Mouse (Mus musculus): ENCODE data around the gene Rab11a.

Rab11a gene

DNA sequence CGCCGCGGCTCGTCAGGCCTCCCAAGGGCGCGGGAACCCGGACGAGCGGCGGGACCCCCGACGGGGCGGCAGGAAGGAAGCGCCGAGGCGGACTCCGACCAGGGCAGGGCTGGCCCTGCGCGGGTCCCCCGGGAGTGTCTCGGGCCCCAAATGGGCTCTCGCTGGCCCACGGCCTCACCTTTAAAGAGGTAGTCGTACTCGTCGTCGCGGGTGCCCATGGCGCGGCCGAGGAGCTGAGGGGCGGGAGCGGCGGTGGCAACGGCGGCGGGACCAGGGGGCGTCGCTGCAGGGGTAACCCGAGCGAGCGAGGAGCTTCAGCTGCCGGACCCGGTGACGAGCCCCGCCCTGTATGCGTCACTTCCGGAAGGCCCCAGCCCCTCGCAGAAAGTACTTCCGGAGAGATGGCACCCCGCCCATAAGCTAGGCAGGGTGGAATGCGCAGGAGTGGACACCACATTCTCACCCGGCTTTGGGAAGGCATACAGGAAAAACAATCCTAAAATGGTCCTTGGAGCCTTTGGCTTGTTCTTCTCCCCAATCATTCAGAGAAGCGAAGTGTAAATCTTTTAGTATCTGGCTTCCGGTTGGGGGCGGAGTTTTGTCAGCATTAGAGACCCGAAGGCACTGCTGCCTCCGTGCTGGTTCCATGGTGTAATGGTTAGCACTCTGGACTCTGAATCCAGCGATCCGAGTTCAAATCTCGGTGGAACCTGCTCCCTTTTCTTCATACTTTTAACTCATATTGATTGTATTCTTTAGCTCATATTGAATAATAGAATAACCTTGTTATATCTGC is at the start of gene Rab11a:
Rab11a (minus strand) TSS at position 353 of the 796 bp plus-strand sequence.
- peak; percentile 91 to 92 for DNase-seq (ENCODE audit: low spot score in 2 of 2)

DNA sequence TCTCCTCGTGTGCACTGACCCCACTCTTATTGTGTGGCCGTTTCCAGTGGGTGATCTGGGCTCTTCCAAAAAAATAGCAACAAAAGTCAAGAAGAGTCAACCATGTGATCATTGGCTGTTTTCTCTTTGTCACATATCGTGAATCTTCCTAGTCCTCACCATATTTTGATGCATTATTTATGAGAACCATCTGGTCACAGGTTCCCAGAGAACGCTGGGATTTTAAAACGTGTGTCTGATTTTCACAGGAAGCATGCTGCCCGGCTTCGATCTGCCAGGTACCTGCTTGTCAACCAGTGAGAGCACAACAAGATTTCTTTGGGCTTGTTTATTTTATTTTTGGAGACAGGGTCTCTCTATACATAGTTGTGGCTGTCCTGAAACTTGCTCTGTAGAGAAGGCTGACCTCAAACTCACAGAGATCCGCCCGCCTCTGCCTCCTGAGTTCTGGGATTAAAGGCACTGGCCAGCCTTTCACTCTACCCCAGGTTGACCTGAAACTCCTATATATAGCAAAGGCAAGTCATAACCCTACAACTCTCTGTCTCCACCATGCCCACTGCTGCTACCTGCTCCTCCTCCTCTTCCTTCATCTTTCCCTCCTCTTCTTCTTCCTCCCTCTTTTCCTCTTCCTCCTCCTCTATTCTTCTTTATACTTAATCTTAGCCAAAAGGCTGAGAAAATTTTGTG is 48.8 kb upstream of the Rab11a start:
- DNase-seq (ENCODE audit: low spot score in 2 of 2), result no peak

DNA sequence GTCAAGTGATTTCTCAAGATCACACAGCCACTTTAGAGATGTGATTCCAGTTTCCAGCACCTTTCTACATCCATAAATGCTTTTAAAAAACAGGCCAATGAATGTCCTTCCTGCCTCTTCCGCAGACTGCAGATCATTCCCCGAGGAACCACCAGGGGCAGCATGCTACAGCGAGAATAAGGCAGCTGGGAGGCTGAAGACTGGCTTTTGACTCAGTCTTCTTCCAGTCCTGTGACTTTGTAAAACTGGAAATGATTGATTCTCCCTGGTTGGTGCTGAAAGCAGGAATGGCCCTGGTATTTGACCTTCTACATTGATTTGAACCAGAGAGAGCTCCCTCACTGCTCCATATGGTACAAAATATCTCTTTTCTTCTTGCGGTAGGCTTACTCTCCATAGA is 47.3 kb upstream of the Rab11a start:
- DNase-seq (ENCODE audit: low spot score in 2 of 2), result peak; percentile 42 to 49

DNA sequence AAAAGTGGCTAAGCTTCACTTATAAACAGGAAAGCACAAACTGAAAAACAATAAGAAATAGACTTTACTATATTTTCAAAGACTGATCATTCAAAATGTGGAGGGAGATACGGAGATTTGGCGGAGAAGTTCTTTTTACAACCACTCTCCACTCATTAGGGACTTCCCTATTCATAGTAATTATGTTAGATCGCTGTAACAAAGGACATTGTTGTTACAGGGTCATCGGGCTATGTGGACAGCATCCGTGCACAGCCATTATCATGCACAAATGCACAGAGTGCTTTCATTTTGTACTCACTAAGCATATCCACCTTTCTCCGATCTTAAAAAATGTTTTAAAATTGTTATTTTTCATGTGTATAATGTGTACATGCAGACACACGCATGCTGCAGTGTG is 46.0 kb upstream of the Rab11a start:
- no peak for DNase-seq (ENCODE audit: low spot score in 2 of 2)

DNA sequence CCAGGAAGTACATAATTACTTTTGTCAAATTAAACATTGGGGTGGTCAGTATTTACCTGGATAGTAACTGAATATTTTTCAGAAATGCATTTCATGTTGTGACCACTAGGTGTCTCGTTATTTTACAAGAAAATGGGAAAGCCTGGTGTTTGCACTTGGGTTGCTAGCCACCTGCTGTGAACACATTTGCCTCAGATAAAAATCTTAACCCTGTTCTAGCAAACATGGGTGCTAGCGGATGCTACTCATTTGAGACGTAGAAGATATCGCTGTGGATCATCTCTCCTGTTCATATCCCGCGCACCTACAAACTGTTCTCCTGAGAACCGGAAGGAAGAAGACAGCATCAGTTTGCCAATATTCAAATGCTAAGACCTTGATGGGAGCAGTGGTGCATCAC is 42.1 kb upstream of the Rab11a start:
- no peak for DNase-seq (ENCODE audit: low spot score in 2 of 2)

DNA sequence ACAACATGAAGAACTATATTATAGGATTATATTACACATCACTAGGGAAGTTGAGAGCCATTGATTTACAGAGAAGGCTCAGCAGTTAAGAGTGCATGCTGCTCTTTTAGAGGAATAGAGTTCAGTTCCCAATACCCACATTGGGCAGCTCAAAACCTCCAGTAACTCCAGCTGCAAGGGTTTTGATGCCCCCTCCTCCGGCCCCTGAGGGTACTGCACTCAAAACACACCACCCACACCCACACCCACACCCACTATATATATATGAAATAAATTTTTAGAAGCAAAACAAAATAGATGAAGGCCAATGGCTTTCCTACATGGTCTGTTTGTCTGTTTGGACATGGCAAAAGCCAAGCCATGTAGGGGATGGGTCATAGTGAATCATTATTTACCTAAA is 40.6 kb upstream of the Rab11a start:
- DNase-seq (ENCODE audit: low spot score in 2 of 2), result no peak

DNA sequence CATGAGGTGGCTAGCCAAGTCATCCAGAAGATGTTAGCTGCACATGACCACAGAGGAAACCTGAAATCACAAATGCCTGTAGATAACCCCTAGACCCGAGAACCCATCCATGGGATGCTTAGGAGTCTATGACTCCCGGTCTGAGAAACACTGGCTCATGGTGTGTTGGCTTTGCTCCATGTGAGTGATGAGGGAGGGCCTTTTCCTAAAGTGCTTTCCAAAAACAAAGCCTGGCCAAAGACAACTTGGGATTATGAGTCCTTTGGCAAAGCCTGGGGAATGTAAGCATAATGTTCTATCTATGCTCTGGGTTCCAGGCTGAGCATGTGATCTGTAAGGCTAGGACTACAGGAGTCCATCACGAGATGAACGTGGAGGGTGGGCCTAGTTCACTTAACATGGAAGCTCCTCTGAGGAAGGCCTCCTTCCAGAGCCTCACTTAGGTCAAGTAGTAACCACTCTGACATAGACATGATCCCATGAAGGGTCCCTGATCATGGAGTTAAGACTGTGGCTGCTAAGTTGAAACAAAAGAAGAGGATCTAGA is 40.0 kb upstream of the Rab11a start:
- peak in 1 of 2 experiments; percentile 18 for DNase-seq (ENCODE audit: low spot score in 2 of 2)

DNA sequence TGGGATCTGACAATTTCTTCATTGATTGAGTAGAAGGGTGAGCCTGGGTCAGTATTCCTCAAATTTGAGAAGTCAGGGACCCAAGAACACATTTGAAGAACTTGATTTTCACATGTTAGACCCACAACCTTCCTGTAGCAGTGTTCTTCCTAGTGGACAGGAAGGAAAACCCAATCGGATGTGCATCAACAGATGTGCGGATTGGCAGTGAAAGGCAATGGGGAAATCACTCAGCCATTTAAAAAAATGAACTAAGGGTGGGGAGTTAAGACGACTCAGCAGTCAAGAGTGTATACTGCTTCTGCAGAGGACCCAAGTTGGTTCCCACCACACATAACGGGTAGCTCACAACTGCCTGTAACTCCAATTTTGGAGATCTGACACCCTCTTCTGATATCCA is 37.9 kb upstream of the Rab11a start:
- DNase-seq (ENCODE audit: low spot score in 2 of 2), result no peak

DNA sequence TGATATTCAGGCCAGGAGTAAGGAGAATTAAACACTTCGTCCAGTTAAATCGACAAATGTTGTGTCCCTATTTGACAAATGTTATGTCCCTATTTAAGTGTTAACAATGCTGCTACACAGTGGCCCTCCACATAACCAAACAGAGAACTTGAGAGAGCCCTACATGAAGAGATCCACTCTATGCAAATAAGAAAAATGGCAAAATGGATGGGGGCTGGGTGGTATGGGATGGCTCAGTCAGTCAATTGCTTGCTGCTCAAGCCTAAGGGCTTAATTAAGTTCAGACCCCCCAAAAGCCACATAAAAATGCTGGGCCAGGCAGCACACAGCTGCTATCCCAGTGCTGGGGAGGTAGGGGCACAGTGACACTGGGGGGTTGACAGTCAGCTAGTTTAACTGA is 37.3 kb upstream of the Rab11a start:
- DNase-seq (ENCODE audit: low spot score in 2 of 2), result no peak

DNA sequence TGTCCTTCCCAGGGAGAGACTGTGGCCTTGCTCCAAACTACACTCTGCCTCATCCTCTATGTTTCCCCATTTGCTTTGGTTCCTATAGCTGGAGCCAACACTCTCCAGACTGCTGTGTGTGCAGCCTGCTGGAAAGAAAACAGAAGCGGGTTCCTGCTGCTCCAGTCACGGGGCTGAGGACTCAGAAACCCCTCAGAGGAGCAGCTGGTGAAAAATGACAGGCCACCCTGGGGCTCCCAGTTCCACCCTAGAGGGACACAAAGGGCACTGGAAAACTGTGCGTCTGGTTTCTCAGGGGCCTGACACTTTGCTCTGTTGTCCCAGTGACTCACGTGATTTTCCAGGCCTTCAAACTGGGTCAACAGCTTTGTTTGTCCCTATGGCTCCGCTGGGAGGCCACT is 36.9 kb upstream of the Rab11a start:
- DNase-seq (ENCODE audit: low spot score in 2 of 2), result peak in 1 of 2 experiments; percentile 31

DNA sequence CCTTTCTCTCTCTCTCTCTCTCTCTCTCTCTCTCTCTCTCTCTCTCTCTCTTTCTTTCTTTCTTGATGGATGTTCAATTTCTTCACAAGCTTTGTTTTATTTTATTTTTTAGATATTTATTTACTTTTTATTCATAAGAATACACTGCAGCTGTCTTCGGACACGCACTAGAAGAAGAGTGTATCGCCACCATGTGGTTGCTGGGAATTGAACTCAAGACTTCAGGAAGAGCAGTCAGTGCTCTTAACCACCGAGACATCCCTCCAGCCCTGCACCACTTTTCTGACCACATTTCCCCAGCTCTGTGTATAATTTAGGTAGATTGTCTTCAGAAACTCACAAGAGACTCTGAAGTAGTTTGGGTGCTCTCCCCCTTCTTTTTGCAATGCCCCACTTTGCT is 36.4 kb upstream of the Rab11a start:
- no peak for DNase-seq (ENCODE audit: low spot score in 2 of 2)

DNA sequence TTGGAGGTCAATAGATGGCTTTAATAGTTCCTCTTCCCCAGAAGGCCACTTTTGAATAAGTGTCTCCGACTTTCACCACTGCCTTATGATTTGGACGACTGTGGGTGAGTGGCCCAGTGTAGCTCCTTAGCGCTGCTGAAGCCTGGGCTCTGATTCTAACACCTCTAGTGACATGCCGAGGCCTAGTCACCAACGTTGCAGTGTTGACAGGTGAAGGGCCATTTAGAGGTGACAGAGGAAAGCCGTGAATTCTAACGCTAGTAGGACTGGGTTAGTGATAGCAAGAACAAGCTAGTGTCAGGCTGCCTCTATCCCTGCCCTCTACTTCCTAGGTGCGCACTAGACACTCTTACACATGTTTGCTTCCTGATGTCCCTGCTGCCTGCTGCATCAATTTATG is 35.7 kb upstream of the Rab11a start:
- no peak for DNase-seq (ENCODE audit: low spot score in 2 of 2)

DNA sequence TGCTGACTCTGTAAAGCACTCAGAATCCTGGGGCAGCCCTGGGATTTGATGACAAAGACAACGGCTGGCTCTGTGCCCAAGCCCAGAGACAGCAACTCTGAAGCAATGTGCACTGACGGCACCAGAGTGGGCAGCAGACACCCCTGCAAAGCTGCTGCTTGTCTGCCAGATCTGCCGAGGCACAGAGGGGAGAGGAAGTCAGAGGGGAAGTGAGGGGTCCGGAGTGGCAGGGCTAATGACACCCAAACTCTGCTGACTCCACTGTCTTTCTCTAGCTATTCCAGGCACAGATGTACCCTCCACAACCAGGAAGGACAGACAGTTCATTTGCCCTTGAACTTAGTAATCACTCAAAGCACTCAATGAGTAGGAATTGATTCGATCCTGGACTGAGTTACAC is 33.7 kb upstream of the Rab11a start:
- DNase-seq (ENCODE audit: low spot score in 2 of 2), result peak in 1 of 2 experiments; percentile 13

DNA sequence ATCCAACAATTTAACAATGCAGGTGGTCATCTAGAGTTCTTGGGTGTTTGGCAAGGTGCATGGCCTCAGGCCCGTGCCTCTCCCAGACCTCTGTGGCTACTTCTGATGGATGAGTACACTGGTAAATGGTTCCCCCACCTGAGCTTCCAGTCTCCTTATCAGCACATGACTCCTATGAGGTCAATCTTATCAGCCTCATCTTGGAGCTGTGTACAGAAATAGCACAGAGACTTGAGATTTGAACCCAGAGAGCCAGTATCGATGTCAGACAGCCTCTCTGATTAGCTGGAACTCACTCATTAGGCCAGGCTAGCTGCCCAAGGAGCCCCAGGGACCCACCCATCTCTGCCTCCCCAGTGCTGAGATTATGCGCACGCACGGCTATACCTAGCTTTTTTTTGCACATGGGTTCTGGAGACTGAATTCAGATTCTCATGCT is 32.9 kb upstream of the Rab11a start:
- no peak for DNase-seq (ENCODE audit: low spot score in 2 of 2)

DNA sequence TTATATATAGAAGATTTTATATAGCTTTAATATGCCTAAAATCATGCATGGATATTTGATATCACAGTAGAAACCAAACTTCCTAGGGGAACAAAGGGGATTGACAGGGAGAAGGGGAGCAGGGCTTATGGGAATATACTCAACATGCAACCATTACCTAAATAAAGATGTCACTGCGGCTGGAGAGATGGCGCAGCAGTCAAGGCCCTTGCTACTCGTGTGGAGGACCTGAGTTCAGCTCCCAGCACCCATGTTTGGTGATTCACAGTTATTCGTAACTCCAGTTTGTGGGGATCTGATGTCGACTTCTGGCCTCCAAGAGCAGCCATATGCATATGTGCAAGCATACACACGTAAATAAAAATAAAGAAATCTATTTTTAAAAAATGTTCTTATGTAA is 32.4 kb upstream of the Rab11a start:
- DNase-seq (ENCODE audit: low spot score in 2 of 2), result no peak

DNA sequence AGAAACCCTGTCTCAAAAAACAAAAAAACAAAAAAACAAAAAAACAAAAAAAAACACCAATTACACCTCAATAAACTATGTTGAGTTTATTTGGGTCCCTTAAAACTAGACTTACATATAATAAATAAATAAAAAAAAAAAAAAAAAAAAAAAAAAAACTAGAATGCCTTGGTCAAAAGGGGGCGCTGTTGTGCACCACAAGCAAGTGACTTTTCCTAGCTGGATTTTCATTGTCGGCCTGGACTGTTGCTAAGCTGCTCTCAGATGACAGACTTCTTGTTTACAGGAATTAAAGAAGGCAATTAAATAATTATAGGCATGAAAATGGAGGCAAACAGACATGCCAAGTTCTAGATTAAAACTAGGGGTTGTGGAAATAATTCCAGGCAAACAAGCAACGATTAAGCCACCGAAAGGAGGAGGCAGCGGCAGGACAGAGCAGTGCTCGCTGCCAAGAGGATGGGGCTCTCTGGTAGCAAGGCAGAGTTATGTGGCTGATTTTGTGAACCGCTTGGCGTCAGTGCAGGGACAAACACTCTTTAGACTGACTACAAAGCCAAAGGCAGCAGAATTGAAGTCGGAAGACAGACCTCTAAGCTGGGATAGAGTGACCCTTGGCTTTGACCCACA is 31.6 kb upstream of the Rab11a start:
- no peak for DNase-seq (ENCODE audit: low spot score in 2 of 2)

DNA sequence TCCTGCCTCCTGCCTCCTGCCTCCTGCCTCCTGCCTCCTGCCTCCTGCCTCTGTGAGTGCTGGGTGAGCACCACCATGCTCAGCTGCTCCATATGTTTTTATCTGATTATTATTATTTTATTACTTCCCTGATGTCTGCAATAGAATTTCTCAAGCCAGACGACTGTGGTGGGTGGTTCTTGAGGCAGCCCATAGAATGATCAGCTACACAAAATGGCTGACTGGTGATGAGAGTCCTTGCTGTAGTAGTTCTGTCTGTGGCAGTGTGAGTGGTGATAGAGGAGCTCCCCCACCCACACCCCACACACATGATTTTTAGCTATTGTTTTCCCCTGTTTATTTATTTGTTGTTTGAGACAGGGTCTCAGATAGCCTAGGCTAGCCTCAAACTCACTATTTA is 30.2 kb upstream of the Rab11a start:
- DNase-seq (ENCODE audit: low spot score in 2 of 2), result no peak

DNA sequence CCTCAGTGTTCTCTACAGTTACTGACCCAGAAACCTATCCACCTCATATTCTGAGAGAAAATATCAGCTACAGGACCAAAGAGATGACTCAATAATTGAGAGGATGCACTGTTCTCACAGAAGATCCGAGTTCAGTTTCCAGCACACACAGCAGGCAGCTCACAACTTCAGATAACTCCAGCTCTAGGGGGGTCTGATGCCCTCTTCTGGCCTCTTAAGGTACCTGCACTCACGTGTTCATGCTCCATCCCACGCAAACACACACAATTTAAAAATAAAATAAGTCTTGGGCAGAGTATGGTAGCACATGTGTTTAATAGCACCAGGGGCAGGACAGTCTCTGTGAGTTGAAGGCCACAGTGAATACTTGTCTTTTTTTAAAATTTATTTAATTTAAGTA is 28.6 kb upstream of the Rab11a start:
- no peak for DNase-seq (ENCODE audit: low spot score in 2 of 2)

DNA sequence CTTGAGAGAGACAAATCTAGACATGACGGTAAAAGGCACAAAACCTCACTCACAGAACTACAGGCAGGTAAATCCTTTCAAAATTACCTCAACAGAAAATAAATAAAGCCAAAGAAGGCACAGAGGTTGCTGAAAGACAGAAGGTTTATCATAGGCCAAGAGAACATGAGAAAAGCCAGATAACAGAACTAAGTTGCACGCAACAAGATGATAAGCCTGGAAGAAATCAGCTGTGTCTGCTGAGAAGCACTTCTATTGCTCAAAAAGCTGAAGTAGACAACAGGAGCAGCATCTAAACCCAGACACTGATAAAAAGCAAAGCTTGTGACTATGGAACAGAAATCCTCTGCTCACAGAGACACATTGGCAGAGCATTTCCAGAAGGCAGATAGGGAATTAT is 27.3 kb upstream of the Rab11a start:
- DNase-seq (ENCODE audit: low spot score in 2 of 2), result no peak

DNA sequence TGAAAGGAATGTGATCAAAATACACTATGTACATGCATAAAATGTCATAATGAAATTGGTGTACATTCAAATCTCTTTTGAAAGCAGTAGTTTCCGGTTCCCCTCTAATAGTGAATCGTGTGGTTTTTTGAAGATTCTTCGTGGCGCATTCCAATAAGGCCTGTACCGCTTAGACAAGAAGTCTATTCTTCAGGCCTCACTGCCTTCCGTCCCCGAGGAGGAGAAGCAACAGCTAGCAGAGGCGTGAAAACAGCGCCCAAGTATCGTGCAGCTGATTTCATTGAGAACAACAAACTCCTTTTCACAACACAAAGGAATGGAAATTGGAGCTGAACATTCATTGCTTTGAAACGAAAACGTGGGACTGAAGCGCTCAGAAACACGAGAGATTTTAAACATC is 20.5 kb upstream of the Rab11a start:
- DNase-seq (ENCODE audit: low spot score in 2 of 2), result no peak

DNA sequence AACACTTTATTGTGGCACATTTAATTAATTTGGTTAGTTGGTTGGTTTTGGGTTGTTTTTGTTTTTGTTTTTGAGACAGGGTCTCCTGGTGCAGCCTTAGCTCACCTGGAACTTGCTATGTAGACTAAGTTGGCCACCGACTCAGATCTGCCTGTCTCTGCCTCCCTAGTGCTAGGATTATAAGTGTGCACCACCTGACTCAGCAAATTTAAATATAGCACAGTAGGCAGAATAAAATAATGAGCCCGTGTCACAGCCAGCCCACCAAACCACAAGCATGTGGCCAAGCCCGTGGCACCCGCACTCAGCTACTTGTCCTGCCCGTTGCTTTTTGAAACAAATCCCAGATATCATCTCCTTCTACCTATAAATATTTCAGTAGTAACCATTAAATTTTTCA is 15.0 kb upstream of the Rab11a start:
- no peak for DNase-seq (ENCODE audit: low spot score in 2 of 2)

DNA sequence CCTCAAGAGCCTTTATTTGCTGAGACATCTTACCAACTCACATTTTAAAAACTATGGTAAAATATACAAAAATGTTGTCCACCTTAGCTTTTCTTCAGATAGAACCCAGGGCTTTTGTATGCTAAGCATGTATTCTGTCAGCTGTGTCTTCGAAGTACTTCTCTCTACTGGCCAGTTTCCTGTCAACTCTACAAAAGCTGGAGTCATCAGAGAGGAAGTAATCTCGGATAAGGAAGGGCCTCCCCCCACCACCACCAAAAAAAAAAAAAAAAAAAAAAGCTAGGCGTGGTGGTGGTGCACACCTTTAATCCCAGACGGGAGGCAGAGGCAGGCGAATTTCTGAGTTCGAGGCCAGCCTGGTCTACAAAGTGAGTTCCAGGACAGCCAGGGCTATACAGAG is 11.8 kb upstream of the Rab11a start:
- no peak for DNase-seq (ENCODE audit: low spot score in 2 of 2)

DNA sequence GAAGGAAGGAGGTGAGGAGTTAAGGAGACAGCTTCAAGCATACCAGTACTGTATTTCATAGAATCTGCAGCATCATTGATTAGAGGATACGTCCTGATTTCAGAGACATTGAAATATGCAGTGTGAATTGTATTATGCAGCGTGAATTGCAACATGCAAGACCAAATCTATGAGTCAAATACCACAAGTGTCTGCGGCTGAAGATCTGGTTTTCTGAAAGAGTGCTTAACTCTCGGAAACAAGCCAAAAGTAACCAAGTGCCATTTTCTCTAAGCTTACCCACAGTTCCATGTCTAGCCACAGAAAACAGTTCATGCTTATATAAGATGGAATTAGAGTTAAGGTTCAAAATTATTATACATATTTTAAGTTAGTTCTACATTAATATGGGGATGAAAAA is 10.2 kb upstream of the Rab11a start:
- DNase-seq (ENCODE audit: low spot score in 2 of 2), result no peak
